In the genomic region with DNA sequence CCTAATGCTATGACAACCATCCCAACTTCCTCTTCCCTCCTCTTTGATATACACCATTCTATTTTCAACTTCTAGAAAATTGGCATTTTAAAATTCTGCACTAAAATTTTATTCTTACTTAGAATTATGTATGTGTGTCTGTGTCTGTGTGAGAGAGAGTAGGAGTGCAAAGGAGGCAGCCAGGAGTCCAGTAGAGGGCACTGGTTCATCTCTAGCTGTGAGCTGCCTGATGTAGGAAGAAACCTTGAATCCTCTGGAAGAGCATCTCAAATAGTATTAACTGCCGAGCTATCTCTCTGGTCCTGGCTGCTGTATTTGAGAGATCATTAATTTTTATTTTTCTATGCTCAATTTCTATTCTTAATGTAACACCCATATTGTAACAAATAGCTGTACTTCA, we compare ENCODE assay signal across 10 mouse cellular contexts.
DNase-seq lines count a peak whose midpoint lies in the region; ATAC-seq and TF ChIP-seq lines count a peak whose summit lies in the region.
"Had no signal": no experiment of that assay in that cellular context is flagged by ENCODE, and none has a peak within 500 bp of the region (broad histone marks: within the 10 kb centered on the region; RNA-seq: fewer than 3 reads in every experiment).

No protein-coding gene starts in this region.

- no peak overlapping the region for H3K4me3 ChIP-seq in midbrain, postnatal 0 days (ENCODE audit: low read depth, low read length)
- no peak overlapping the region for H3K4me3 ChIP-seq in midbrain, embryonic 13.5 days (replicated peaks)
- H3K4me3 ChIP-seq in stomach, postnatal 0 days (ENCODE audit: low read depth, low read length), result no peak overlapping the region

- TF ChIP-seq CTCF in midbrain, postnatal 0 days (IDR thresholded peaks at IDR 0.05), result peak; percentile 56
- TF ChIP-seq CTCF in stomach, postnatal 0 days (IDR thresholded peaks at IDR 0.05; ENCODE audit: low read depth), result peak; percentile 58

- H3K9ac ChIP-seq in midbrain, postnatal 0 days (replicated peaks; ENCODE audit: low read length, poor library complexity, severe bottlenecking), result no peak overlapping the region
- H3K9ac ChIP-seq in midbrain, embryonic 13.5 days (replicated peaks), result no peak overlapping the region
- no peak overlapping the region for H3K9ac ChIP-seq in stomach, postnatal 0 days (ENCODE audit: low read length)

- H3K27me3 ChIP-seq in midbrain, postnatal 0 days (ENCODE audit: insufficient read depth, low read length), result no peaks in the 10 kb centered on the region
- no peaks in the 10 kb centered on the region for H3K27me3 ChIP-seq in midbrain, embryonic 13.5 days
- no peaks in the 10 kb centered on the region for H3K27me3 ChIP-seq in stomach, postnatal 0 days (ENCODE audit: control insufficient read depth, insufficient read depth, low read length)

- H3K27ac ChIP-seq in midbrain, postnatal 0 days (ENCODE audit: low read depth, low read length), result no peak overlapping the region
- no peak overlapping the region for H3K27ac ChIP-seq in midbrain, embryonic 13.5 days
- no peak overlapping the region for H3K27ac ChIP-seq in stomach, postnatal 0 days (replicated peaks)

- DNase-seq in embryo, embryonic 10 days (ENCODE audit: low spot score), result peak; percentile 25
- DNase-seq in embryo, embryonic 9.5 days (ENCODE audit: extremely low spot score), result no peak
- peak; percentile 4 for DNase-seq in kidney, postnatal 14 days
- no peak for DNase-seq in kidney, adult 8-10 months
- peak; percentile 24 for DNase-seq in midbrain, postnatal 0 days (ENCODE audit: low spot score)
- no peak for DNase-seq in stomach, postnatal 0 days (ENCODE audit: low spot score)
- no peak for DNase-seq in thymus, postnatal 14 days
- DNase-seq: heart, adult 18-20 months; lung, postnatal 10 days had no signal

- WGBS in midbrain, postnatal 0 days, result 29% methylated on average over 1 of the region's 1 CpGs
- WGBS in midbrain, embryonic 13.5 days, result 39% methylated on average over 1 of the region's 1 CpGs
- 44% methylated on average over 1 of the region's 1 CpGs for WGBS in stomach, postnatal 0 days

- no peak for ATAC-seq in midbrain, postnatal 0 days (ENCODE audit: low FRiP score)
- no peak for ATAC-seq in midbrain, embryonic 13.5 days
- no peak for ATAC-seq in stomach, postnatal 0 days (ENCODE audit: low FRiP score, low TSS enrichment)

- H3K9me3 ChIP-seq in midbrain, postnatal 0 days (ENCODE audit: low read length), result no peaks in the 10 kb centered on the region
- no peaks in the 10 kb centered on the region for H3K9me3 ChIP-seq in midbrain, embryonic 13.5 days
- no peaks in the 10 kb centered on the region for H3K9me3 ChIP-seq in stomach, postnatal 0 days (ENCODE audit: control insufficient read depth, low read length)

- no peak overlapping the region for H3K4me2 ChIP-seq in midbrain, postnatal 0 days (ENCODE audit: low read depth, low read length, poor library complexity, severe bottlenecking)
- H3K4me2 ChIP-seq in midbrain, embryonic 13.5 days (replicated peaks), result no peak overlapping the region
- H3K4me2 ChIP-seq in stomach, postnatal 0 days (replicated peaks; ENCODE audit: low read depth), result no peak overlapping the region

- no peak for TF ChIP-seq EP300 in stomach, postnatal 0 days (optimal IDR thresholded peaks at IDR 0.05)

- H3K36me3 ChIP-seq in midbrain, postnatal 0 days (ENCODE audit: insufficient read depth, low read length), result no peaks in the 10 kb centered on the region
- H3K36me3 ChIP-seq in midbrain, embryonic 13.5 days, result no peaks in the 10 kb centered on the region
- H3K36me3 ChIP-seq in stomach, postnatal 0 days (ENCODE audit: control insufficient read depth, insufficient read depth, low read length), result no peaks in the 10 kb centered on the region

- no peaks in the 10 kb centered on the region for H3K4me1 ChIP-seq in midbrain, postnatal 0 days (ENCODE audit: insufficient read depth, low read length)
- no peaks in the 10 kb centered on the region for H3K4me1 ChIP-seq in midbrain, embryonic 13.5 days (replicated peaks)
- no peaks in the 10 kb centered on the region for H3K4me1 ChIP-seq in stomach, postnatal 0 days (replicated peaks; ENCODE audit: control insufficient read depth, insufficient read depth)

Comparison
In these comparisons a context has a peak if more than half of its experiments do, and no peak if none do; other contexts are left out.
1. DNase-seq: peak in embryo, embryonic 10 days (single experiment), kidney, postnatal 14 days (single experiment) and midbrain, postnatal 0 days (single experiment); none in embryo, embryonic 9.5 days (single experiment), kidney, adult 8-10 months (0 of 2), stomach, postnatal 0 days (single experiment) and thymus, postnatal 14 days (single experiment).